Mouse (Mus musculus) right cerebral cortex, postnatal 14 days (tissue): ENCODE data around the gene Prkg1.
"Not testable (repeated sequence)": the region's sequence is repeated elsewhere in the genome, so short reads cannot be mapped to it uniquely, and the experiment has no call there.

Source experiments
- DNase-seq: peaks from one replicate; pipeline ENCODE4 v3.0.0; 2022

Prkg1 gene

DNA sequence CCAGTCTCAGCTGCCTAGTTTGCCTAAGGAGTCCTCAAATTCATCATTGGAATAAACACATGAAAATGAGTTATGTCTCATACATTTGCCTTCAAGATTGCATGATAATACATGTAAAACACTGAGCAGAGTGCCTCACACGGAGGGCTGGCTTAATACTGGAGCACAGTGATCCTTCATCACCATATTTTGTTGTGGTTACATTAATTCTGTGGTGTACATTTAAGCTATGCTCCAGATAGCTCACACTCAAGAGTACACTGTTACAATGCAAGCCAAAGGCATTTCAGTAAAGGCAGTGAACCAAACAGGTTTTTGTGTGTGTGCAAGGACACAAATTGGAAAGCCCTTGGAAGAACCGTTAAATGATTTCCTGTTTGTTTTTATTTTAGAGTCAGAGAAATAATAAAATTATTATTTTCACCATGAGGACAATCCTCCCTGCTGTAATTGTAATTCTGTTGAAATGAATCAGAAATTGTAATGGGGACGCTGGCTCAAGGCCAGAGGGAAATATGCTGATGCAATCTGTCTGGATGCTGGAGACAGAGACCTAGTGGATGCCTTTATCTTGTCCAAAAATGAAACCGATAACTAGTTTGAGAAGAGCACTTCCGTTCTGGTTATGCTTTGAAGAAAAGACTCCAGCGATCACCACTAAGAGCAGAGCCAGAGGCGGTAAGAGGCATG, 484.9 kb downstream of the Prkg1 start:
- DNase-seq: peak; percentile 13

DNA sequence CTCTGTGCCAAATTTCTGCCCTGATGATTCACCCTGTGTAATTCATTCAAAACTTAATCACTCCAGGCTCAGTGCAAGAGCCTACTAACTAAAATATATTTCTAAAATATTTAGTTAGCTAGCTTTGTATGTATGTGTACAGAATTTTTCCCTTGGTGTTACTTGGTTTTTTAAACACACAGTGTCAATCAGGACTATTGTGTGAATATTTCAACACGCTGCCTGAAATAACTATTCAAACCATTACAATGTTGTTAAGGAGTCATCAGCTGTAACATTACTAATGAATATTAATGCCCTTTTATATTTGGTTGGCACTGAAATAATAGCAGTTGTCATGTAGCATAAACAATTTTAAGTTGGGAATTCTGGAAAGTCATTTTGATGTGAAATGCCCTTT, 502.4 kb downstream of the Prkg1 start:
- DNase-seq: no peak

DNA sequence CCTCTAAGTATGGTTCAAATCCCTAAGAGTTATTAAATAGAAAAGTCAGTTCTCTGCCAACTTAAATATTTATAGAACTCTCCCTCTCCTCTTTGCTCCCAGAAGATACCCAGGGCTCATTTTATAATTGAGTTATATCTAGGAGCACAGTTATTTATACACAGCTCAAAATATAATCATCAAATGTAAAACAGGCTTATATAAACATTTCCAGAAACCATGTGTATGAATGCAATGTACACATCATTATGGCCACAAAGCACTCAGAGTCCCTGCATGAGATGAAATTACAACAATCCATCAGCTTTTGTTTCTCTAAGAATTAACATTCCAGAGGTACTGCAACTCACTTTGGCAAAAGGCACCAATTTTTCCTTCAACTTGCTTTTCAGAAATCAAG, 504.3 kb downstream of the Prkg1 start:
- no peak for DNase-seq

DNA sequence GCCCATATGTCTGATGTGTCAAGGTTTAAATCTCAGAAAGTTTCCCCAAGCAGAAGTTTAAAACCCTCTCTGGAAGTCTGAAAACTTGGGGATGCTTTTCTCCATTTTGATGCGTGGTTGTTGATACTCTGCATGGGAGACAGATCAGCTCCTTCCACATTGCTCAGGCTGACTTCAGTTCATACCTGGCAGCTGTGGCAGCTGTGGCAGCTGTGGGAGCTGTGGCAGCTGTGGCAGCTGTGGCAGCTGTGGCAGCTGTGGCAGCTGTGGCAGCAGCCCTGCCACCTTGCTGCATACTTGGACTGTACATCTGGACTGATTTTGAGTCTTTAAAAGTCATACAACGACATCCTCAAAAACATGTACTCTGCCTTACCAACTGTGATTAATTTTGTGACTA, 509.1 kb downstream of the Prkg1 start:
- DNase-seq: no peak

DNA sequence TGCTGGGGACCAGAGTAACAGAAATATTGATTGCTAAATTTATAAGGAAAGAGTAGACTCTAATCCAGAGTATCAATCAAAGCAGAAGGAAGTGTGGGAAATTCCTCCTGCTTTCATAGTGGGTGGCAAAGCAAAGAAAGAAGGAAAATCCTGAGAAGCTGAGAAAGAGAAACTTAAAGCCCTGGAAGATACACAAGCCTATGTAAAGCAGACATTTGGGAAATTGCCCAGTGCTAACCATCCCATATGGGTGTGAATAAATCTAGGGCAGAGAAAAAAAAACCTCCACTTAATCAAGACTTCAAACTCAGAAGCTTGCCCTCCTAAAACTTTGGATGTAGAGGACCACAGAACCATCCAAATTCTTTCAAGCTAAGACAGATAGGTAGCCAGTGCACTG, 532.4 kb downstream of the Prkg1 start:
- DNase-seq: no peak

DNA sequence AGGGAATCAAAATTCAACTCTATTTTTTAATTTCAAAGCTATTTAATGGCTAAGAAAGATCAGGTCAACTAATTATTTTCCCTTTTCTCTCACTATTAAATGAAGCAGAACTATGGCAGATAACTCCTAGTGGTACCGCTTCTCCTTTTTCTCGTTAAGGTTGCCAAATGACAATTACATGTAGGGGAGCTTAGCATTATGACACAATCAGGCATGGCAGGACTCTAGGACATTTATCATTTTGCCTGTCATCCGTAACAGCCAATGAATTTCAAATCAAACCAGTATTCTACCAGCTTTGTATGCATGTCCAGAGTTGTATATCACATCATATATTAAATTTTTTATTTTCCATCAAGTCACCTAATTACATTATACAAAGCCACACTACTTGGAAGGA, 536.4 kb downstream of the Prkg1 start:
- no peak for DNase-seq

DNA sequence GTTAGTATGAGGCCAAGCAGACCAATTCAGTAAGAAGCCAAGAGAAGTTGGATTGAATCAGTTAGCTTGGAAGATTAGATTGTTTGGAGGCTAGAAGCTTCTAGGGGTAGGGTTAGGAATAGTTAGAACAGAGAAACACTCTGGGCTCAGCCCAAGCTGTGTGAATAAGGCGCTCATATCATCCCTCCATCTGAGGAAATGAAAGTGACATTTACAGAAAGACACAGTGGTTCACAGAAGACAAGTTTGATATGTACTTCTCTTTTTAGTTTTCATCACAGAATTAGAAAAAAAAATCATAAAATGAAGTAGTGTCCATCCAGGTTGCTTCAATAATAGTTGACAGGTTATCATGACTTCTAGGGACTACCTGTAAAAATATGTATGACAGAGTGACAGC, 541.4 kb downstream of the Prkg1 start:
- DNase-seq: no peak

DNA sequence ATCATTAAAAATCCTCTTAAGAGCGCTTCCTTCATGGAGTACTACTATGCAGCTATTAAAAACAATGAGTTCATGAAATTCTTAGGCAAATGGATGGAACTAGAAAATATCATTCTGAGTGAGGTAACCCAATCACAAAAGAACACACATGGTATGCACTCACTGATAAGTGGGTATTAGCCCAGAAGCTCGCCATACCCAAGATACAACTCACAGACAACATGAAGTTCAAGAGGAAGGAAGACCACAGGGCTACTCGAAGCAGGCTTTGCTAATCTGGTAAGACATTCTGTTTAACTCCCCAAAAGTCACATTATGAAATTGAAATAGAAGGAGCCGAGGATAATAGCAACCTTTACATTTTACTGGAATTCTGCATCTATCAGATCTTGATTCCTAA, 545.6 kb downstream of the Prkg1 start:
- not testable (repeated sequence) for DNase-seq

DNA sequence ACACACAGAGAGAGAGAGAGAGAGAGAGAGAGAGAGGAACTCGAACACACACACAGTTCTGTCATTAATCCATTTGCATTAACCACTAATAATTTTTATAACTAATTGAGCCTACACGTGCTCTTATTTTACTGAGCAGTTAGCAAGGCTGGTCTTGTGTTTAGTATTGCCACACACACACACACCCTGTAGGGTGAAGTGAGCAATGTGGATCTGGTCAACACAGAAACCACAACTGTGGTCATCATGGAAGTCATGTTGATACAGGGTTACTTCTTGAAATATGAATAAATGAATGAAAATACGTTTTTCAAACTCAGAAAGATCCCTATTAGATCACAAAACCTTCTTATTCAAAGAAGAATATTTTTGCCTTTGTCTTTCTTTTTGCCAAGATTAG, 554.0 kb downstream of the Prkg1 start:
- DNase-seq: no peak

DNA sequence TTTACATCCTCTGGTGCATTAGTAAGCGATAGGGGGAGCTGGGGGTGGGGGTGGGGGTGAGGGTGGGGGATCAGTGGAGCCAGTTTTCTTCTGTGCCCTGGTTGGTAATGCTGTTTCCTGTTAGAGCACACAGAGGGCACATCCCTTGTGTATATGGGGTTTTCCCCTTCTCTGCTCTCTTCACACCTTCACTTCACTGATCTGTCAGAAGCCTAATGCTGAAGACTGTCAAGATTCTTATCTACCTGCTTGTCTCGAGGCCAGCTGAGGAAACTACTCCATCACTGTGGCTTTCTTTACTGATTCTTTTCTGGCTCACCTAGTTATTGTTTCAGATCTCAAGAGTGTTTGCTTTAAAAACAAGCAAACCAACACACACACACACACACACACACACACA, 554.4 kb downstream of the Prkg1 start:
- DNase-seq: no peak

DNA sequence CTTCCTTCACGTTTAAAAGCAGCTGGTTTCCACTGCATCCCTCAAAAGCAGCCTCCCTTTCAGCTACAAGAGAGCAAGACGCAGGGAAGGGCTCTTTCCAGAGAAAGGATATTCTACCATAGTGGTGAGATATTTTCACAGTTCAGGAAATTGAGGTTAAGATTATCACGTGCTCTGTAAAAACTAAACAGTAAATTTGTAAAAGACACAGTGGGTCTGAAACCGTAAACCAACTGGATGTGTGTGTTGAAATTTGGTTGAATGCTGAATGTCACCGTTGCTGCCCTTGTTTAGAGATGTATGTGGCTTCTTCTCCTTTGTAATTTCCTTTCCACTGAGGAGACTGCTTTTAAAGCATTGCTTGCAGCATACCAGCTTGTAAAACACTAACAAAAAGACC, 565.2 kb downstream of the Prkg1 start:
- DNase-seq: no peak

DNA sequence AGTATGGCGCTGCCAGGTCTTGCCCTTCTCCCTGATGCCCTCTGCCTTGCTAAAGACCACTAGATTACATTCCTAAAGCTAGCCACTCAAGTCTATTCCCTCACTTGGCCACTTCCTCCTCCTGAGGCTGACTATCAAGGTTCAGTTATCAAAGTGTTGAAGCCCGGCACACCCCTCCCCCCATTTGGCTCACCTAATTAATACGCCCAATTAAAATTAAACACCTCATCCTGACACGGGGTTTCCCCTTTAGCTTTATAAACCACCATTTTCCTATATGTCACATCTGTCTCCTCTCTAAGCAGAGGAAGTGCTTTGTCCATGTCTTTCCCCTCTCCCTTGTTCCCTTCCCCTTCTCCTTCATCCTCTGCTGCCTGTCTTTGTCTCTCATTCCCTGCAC, 566.4 kb downstream of the Prkg1 start:
- no peak for DNase-seq

DNA sequence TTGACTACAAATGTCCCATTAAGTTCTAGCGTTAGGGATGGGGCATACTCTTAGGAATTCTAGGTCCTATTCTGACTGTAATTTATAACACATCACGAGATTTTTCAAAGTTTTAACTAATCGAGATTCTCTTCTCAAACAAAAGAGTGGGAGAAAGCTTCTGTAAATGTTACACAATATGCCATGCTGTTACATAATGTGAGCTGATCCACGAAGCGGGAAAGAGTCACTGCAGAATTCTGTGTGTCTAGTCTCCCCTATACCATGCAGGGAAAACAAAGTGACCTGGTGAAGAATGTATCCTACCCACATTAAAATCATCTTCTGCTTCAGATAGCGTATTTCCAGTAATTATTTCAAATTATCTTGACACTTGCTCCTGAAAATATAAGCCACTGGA, 567.8 kb downstream of the Prkg1 start:
- no peak for DNase-seq

DNA sequence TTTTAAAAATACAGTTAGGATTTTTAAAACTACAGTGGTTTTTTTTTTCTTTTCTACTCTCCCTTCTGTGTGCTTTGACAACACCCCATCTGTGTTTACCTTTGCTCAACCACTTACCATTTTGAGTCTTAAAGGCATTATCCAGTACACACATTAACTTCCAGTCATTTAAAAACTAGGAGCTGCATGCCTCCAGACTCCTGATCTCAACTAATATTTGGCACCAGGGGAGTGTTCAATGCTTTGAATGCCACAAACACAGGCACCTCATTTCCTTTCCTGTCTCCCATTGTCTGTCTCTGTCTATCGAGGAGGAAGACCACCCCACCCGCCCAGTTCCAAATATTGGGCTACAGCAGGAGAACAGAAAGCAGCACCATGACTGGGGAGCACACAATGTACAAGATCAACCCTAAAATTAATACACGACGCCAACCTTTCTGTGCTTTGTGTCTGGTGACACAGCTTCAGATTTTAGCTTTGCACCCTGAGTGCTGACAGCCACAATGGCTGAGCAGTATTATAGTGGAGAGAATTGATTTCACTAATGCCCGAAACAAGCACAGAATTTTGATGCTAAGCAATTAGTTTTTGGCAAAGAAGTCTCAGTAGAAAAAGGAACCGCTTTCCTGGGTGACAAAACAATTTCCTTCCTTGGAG, 576.1 kb downstream of the Prkg1 start:
- DNase-seq: no peak

DNA sequence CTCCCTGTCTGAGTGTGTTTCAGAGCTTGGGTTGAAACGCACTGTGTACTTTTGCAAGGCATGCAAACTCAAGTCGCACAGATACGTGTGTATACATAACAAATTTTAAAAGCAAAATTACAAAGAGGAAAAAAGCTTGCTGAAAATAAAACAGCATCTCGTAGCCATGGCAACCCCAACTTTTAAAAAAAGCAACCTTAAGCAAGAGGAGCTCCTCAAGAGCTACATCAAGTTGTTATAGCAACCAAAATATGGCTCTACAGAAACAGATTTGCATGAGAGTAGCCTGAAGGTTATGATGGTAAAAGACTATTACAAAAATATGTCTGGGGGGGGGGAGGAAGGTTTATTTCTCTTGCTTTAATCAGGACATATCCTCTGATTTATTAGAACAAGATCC, 584.1 kb downstream of the Prkg1 start:
- DNase-seq: peak; percentile 8

DNA sequence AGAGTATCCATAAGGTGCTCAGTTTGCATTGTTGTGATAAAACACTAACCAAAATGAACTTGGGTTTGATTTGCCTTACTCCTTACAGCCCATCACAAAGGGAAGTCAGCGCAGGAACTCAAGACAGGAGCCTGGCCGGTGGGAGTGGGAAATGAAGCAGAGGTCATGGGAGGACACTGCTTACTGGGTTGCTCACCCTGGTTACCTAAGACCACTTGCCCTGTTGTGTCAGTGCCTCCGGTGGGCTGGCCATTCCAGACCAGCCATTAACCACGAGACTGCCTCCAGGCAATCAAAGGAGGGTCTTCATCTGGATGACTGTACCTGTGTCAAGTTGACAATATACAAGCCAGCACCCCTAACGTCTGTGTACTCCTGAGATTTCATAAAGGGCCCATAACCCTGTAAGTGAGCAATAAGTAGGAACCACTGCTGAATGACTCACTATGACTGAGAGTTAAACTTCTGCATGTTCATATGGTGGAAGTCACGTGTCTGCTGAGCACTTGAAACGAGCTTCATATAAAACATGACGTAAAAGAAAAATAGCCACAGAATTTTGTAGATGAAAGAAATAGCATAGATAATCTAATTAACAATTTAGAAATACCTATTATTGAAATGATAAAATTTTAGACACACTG, 587.4 kb downstream of the Prkg1 start:
- no peak for DNase-seq

DNA sequence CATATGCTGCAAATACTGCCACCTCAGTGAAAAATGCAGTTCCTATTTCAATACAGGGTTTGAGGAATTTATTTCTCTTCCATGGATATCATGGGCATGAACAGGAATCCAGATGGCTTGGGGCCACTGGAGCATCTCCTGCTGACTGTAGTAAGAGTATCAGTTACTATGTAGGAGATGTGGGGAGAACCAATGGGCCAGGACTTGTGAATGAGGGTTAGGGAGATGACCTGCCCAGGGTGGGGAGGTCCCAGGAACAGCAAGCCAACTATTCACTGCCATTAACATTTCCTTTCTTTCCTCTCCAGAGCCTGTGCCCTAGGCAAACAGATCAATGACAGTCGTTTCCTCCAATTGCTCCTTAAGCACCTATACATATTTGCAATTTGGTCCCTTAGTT, 593.8 kb downstream of the Prkg1 start:
- no peak for DNase-seq

DNA sequence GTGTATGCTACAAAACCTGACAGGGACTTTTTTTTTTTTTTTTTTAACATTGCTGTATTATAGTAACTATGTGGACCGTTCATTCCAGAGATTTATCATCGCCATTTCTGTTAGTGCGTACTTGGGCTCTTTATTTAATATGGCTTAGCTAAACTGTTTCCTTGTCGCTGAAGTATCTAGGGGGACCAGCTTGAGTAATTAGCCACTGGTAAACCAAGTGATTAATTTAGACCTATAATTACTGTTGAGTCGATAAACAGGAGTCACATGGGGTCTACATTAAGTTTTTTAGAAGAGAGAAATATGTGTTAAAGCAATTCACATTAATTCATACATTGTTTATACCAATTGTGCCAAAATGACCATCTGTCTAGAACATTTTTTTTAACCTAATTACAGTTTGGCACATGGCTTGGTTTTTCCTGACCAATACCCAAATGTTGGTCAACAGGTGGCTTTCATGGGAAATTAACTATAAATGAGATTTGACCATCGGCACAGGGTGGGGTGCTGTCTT, 605.8 kb downstream of the Prkg1 start:
- no peak for DNase-seq

DNA sequence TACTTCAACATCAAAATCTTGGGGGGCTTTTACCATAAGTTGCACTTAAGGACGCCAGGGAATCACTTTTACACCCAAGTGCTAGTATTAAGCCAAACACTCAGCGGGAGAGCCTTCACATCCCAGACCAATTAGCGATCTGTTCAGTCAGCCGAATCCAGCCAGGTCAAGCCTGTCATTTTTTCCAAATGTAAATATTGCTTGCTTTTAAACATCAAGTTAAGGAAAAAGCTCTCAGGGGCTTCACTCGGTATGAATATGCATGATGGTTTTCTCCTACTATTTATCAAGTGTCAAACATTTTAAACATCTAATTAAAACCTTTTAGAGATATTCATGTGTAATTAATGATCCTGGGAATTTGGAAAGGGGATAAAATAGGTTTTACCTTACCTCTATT, 611.4 kb downstream of the Prkg1 start:
- no peak for DNase-seq

DNA sequence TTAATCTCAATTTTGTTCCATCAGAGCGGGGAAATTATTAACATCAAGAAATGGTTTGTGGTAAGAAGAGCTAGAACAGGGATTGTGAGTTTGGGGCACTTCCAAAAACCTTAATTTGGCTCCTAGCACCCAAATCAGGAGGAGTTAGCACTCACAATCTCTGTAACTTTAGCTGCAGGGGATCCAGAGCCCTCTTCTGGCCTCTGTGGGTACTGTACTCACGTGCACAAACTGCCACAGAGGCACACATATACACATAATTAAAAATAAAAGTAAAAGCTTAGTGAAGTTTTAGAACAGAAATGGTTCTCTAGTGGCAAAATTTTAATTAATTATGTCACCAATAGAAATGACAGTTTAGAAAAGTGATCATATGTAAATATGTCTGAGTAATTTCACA, 614.9 kb downstream of the Prkg1 start:
- no peak for DNase-seq

DNA sequence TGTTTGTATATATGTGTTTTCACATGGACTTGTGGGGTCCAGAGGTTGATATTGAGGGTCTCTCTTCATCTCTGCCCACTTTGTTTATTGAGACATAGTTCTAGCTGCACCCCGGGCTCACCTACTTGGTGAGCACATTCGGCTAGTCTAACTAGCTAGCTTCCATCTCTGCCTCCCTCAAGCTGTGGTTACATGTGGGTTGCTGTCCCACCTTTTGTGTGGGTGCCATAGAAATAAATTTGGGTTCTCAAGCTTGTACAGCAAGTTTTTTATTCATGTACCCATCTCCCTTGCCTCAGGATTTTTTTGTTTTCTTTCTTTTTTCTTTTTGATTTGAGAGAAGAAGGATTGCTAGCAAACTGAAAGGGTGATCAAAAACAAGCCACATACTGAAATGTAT, 617.4 kb downstream of the Prkg1 start:
- DNase-seq: no peak

DNA sequence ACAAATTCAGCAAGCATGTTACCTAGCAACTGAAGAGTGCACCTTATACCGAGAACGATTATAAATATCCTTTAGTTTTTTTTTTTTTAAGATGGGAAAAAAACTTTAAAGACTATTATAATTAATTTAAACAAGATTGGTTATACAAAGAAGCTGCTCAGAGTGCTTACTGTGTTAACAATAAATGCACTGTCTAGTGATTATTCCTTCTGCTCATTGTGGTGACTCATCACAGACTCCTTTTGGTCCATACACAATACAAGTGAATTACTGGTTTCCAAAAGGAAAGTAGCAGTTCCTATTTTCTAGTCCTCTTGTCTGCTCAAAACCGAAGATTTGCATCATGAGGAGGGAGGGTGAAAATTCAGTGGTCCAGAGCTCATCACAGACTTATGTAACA, 618.7 kb downstream of the Prkg1 start:
- no peak for DNase-seq

DNA sequence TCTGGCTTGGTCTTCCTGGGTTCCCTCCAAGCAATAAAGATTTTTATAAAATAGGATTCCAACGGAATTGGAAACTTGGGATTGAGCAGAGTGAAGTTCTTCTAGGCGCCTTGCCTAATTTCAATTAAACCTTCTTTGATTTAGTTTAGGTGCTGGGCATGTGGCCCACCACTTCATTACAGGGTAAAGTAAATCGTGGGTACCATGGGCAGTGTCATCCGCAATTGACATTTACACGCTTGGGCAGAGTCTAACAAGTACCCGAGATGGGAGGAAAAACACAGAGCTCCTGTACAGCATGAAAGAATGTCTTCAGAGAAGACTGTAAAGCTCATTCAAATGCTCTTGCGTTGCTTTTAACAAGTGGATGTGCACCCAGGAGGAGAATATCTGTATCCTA, 622.9 kb downstream of the Prkg1 start:
- no peak for DNase-seq

DNA sequence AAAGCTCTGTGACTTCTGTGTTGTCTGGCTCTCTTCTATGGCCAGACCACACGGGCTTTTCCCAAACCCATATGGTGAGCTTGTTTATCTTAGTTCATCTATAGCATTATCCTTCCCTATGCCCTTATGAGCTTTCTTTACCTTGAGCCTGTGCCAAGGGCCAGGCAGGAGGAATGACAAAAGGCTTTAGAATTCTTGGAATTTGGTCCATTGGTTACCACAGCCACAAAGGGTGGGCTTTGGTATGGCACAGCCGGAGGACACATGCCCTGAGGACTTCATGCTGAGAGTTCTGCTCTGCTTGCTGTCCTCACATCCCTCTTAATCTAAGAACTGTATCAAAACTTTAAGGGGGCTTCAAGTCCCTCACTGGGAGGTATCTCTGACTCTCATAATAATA, 628.5 kb downstream of the Prkg1 start:
- no peak for DNase-seq
